Mouse (Mus musculus): ENCODE measurements around the gene Hc.

Gene Hc

GRCm38 (mm10) chr2:35061338-35061737 is at the start of gene Hc:
Gene Hc (minus strand): TSS chr2:35061438.
- no peak for DNase-seq

- no peak for DNase-seq
These were observed 49.3 kb upstream of the Hc start for GRCm38 (mm10) chr2:35110521-35110920.

- no peak for DNase-seq
These were observed 48.7 kb upstream of the Hc start for GRCm38 (mm10) chr2:35109924-35110304.

- peak; percentile 95 to 99 for DNase-seq
These were observed 48.1 kb upstream of the Hc start, which contains the start of gene Cntrl for GRCm38 (mm10) chr2:35109141-35109923. Gene Cntrl (plus strand): TSS chr2:35109492.

- peak; percentile 60 to 61 for DNase-seq
These were observed 47.5 kb upstream of the Hc start for GRCm38 (mm10) chr2:35108712-35109111.

- peak in 1 of 2 experiments; percentile 26 for DNase-seq
These were observed 46.9 kb upstream of the Hc start for GRCm38 (mm10) chr2:35107984-35108635.

GRCm38 (mm10) chr2:35104843-35105242 is 43.6 kb upstream of the Hc start:
- no peak for DNase-seq

GRCm38 (mm10) chr2:35103558-35103957 is 42.3 kb upstream of the Hc start:
- DNase-seq, result no peak

- DNase-seq, result no peak
These were observed 41.5 kb upstream of the Hc start for GRCm38 (mm10) chr2:35102777-35103176.

GRCm38 (mm10) chr2:35101443-35101842 is 40.2 kb upstream of the Hc start, which contains the start of gene AI182371:
Gene AI182371 (minus strand): TSS chr2:35101543.
- DNase-seq, result no peak

GRCm38 (mm10) chr2:35100529-35100928 is 39.3 kb upstream of the Hc start:
- no peak for DNase-seq

- no peak for DNase-seq
These were observed 26.2 kb upstream of the Hc start for GRCm38 (mm10) chr2:35087418-35087817.

GRCm38 (mm10) chr2:35079166-35079565 is 17.9 kb upstream of the Hc start:
- no peak for DNase-seq

GRCm38 (mm10) chr2:35074328-35074727 is 13.1 kb upstream of the Hc start:
- no peak for DNase-seq

- DNase-seq, result no peak
These were observed 11.3 kb upstream of the Hc start for GRCm38 (mm10) chr2:35072547-35072946.

- peak in 1 of 2 experiments; percentile 1 for DNase-seq
These were observed 9.0 kb upstream of the Hc start for GRCm38 (mm10) chr2:35070275-35070674.

GRCm38 (mm10) chr2:35069124-35069523 is 7.9 kb upstream of the Hc start:
- no peak for DNase-seq

GRCm38 (mm10) chr2:35067117-35067516 is 5.9 kb upstream of the Hc start:
- no peak for DNase-seq

GRCm38 (mm10) chr2:35066525-35067082 is 5.4 kb upstream of the Hc start:
- DNase-seq, result no peak

- DNase-seq, result no peak
These were observed 2.2 kb upstream of the Hc start for GRCm38 (mm10) chr2:35063333-35064030.

GRCm38 (mm10) chr2:35060897-35061296 is 341 bp downstream of the Hc start:
- DNase-seq, result no peak

- no peak for DNase-seq
These were observed 982 bp downstream of the Hc start for GRCm38 (mm10) chr2:35060256-35060655.

GRCm38 (mm10) chr2:35058325-35058724 is 2.9 kb downstream of the Hc start:
- DNase-seq, result no peak
